Mouse (Mus musculus): Measurements from ENCODE around the gene Tmem150c.

Gene Tmem150c

DNA sequence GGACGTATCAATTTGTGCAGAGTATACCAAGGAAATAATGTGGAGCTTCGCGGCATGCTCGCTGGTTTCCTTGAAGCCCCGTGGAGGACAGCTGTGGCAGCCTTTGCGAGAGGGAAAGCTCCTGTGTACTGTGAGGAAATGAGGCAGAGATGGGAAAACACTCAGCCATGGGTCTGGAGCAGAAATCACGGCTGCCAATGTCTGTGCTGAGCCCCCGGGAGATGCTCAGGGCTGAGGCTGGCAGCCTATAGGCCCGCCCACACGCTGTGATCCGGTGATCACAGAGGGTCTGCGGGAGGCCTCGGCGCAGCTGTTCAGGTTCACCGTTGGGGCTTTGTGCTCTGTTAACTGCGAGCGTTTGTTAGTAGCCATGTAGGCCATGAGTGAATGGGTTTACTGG, 68.0 kb downstream of the Tmem150c start:
- DNase-seq = no peak

DNA sequence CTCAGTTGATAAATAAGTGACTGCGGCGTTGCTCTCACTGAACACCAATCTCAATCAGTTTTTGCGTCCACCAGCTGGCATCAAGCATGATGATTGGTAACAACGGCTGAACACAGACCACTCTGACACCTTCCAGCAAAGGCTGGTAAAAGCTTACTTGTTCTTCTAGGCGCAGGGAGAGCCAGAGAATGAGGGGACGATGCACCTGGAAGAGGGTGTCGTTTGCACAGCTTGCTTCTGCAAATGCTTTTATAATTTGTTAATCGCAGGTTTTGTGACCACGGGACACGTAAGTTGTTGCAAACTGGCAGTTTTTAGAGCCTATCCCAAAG, 68.4 kb downstream of the Tmem150c start:
- DNase-seq = no peak

DNA sequence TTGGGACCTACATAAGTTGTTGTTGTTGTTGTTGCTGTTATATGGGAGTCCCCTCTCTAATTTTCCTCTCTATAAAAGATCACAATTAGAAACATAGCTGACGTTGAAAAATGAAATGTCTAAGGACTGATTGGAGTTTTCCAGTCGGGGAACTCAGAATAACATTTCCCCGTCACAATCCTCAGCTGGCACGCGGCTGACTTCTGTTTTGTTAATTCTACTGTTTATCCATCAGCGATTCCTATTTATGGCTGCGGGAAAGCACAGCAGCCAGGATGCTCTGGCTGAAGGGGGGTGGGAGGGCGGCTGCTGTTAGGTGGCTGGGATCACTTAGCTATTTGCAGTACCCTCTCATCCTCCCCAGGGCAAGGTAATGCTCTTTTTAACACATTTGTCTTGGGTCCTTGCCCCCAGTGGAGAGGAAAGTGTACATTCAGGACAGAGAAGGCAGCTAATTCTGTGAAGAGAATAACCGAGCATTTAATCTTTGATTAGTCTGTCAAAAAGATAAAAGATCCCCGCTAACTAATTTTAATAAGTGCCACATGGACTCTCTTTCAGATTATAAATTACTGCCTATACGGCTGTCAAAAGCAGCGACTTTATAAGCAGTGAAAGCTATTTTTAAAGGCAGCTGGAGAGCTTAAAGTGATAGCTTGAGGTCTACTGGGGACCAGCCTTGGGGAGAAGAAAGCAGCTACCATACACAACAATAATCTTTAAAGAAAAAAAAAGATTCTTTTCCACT, 68.9 kb downstream of the Tmem150c start:
- DNase-seq = no peak

DNA sequence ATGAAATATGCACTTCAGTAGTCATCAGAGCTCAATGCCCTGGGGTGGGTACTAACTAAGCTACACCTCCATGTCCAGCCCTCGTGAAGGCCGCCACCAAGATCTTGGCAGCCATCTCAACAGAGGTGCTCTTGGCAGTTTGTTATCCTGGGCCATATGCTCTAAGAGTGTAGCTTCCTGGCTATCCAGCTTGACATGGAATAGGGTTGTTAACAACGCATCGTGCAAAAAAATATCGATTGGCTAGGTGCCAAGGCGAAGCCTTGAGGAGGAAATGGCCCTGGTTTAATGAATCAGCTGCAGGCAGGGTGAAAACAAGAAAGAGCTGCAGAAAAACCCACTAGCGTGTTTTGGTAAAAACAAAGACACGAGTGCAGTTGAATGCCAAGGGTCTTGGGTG, 74.5 kb downstream of the Tmem150c start:
- no peak for DNase-seq

DNA sequence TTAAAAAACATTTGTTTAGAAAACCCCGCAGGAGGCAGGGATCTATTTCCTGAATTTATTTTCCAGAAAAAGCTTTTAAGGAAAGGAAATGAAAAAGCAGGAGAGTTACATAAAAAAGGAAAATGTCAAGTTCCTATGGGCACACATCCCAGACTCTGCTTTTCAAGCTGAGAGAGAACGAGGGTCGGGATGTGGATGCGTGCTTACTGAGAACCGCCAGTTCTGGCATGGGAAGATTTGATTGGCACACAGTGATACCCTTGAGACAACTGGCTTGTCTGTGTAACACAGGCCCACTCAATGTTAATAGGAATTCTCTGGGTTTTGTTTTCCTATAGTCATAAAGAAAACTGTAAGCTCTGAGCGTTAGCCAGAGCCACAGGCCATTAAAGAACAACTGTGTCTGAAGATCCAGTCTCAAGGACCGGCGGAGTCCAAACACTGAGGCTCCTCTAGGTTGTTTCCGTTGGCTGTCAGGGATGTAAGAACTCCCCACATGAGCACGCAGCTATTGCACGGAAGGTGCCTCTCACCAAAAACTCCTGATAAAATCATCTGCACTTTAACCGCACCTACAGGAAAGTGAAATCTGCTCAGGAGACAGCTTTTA, 75.5 kb downstream of the Tmem150c start:
- DNase-seq = no peak

DNA sequence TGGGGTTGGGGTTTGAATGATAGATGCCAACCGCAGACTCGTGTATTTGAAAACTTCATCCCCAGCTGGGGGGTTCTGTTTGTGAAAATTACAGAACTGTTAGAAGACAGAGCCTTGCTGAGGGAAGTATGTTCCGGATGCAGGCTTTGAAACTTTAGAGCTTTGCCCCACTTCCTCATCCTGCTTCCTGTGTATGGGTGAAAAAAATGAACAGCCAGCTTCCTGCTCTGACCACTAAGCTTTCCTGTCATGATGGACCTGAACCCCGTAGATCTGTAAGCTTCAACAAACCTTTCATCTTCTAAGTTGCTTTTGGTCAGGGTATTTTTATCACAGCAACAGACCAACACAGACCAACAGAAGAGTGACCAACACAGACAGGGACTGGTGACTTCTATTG, 77.6 kb downstream of the Tmem150c start:
- DNase-seq = no peak

DNA sequence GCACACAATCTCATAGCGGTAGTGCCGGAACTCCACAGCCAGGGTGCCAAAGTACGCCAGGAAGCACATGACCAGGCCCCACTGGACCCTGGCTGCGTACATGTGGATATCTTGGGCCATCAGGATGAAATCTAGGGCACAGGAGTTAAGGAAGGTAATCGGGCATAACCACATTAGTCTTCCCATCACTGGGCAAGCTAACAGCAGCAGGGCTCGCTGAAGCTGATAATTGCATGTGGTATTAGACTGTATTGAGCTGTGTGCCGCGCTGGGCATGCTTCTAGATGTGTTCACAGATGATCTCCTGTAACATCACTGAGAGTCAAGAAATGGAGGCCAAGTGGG, 79.7 kb downstream of the Tmem150c start:
- DNase-seq = no peak

DNA sequence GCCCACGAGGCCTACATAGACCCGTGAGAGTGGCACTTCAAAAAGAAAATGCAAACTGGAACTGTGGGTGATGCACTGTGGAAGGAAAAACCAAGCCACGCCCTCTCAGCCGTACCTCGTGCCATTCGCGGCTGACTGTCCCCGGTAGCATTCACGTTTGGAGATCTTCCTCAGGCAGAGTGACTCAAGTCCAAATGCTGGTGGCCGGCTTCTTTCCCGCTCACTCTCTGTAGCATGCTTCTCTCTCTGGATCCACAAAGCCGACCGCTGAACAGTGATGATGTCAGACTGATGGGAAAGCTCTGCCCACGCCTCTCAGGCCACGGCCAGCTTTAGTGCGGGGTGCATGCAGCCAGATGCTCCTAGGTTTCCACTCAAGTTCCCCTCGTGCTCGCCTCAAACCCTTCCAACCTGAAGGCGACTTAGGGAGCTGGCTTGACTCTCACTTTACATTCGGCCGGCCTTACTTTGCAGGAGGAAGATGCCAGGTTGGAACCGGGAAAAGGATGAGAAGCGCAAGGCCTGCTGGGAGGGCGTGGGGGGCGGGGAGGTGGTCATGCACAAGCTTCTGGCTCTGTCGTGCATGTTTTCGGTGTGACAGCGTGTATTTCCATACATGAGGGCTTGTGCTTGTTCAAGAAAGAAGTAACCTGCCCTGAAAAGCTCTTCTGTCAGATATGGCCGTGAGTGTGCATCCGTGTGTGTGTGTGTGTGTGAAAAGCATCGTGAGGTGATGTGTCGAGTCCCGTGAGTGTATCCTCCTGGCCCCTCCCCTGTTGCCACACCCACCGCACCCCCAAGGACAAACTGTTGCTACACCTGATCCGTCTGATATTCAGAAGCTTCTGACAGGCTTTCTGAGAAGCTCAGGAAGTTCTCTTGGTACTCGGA, 80.3 kb downstream of the Tmem150c start:
- no peak for DNase-seq

DNA sequence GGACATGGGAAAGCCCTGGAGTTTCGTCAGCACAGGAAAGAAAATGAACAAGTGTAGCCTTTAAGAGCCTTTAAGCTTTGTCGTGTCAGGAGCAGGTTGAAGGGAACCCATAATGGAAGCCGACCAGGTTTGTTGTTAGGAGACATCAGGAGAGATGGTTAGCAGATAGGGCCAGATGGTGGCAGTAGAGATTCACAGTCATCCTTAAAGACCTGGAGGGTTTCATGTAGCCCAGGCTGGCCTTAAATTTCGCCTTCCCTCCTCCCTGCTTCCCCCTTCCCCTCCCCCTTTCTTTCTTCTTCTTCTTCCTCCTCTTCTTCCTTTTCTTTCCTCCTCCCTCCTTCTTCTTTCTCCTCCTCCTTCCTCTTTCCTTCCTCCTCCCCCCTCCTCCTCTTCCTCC, 85.0 kb downstream of the Tmem150c start:
- no peak for DNase-seq

DNA sequence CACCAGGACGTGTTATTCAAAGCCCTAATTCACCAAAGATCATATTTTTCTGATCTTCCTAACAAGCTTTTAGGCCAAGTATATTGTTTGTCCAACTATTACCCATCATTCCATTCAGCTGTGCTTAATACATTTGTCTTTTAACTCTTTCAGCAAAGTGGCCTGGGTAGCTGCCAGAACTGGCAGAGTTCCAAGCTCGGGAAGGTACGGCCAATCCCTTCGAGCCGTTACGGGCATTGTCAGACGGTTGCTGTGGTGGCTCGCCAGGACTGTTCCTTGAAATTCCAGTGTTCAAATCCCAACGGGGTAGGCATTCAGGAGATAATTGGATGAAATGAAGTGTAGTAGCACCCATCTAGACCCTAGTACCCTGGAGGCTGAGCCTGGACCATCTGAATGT, 87.1 kb downstream of the Tmem150c start:
- DNase-seq = no peak

DNA sequence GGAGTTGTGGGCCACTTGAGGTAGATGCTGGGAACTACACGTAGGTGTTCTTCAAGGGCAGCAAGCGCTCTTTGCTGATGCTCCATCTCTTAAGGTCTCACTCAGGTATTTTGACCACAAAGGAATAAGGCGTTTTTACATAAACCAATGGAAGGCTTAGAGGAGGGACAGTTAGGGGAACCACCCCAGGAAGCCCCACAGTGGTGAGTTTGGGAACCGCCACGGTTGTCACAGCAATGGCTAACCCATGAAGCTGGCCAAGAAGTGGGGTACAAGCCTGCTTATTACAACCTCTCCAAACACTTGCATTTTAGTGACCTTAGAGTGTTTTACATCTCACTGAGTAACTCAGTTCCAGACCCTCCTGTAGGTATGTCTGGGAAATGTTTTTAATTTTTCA, 88.1 kb downstream of the Tmem150c start:
- no peak for DNase-seq

DNA sequence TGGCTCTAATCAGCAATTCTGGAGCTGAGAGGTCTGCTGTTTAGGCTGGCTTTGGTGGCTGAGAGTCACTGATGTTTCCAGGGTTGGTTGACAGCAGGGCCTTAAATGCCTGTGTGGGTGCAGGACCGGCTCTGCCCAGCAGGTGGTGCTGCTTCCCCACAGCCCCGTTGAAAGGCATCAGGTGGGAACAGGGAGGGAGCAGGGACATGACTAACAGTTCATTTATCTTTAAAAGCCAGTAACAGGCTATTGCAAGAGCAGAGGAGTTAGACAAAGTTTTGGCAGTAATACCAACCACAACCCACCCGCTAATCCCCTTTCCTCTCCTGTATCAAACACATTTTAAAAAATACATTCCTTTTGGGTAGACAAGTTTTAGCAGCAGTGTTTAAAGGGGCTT, 89.4 kb downstream of the Tmem150c start:
- peak; percentile 64 to 85 for DNase-seq

DNA sequence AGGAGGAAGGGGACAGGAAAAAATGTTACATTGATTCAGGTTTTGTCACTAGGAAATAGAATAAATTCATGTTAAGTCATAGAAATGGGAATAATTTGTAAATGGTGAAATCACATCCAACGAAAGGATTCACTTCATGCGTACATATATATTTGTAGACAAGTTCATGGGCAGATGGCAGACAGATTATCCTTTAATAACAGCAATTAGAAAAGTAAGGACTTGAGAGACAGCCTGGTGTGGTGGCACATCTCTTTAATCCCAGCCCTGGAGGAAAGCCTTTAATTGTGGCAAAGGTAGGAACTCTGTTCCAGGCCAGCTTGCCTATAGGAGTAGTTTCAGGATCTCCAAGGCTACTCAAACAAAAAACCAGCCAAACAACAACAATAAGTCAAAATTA, 90.1 kb downstream of the Tmem150c start:
- DNase-seq = no peak

DNA sequence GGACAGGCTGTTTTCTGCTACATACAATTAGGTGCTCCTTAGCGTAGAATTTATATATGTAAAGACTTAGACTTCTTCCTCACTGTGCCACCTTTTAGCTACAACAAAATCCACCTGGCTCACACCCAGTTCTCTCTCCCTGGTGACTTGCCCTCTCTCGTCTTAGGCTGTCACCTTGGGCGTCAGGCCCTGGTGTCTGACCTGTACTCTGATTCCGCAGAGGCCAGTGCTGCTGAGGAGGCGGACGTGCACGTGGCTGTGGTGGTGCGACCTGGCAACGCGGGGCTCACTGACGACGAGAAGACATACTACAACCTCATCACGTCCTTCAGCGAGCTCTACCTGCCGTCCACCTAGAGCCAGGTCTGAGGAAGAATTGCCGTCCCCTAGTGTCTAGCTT, 92.0 kb downstream of the Tmem150c start:
- no peak for DNase-seq

DNA sequence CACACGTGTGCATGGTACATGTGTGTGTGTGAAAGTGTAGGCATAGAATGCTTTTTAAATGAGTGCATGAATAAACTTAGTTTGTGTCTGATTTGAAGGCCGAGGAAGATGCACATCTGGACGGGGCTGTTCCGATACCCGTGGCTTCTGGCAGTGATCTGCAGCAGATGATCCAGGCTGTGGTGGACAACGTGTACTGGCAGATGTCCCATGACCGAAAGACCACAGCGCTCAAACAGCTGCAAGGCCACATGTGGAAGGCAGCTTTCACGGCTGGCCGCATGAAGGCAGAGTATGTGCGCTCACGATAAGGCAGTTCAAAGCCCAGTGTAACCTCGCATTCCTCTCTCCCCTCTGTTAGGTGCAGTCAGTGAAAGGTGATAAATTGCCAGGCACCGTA, 98.7 kb downstream of the Tmem150c start:
- DNase-seq = no peak

DNA sequence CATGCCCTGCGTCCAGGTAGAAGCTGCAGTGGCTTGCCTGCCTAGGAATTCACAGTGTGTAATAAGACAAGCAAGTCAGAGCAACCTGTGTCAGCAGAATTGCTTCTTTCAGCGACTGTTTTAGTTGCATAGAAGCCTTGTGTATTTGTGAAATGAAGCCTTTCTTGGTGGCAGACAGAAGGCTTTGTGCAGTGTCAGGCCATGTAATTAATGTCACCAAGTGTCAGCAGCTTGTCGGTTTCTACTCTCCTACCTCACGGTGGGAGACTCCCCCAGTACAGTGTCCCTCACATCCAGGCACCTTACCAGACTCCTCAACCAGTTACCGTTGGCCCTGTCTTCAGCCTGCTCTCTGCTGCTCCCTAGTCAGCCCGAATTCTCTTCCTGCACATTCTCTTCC, 100.3 kb downstream of the Tmem150c start:
- DNase-seq = no peak

DNA sequence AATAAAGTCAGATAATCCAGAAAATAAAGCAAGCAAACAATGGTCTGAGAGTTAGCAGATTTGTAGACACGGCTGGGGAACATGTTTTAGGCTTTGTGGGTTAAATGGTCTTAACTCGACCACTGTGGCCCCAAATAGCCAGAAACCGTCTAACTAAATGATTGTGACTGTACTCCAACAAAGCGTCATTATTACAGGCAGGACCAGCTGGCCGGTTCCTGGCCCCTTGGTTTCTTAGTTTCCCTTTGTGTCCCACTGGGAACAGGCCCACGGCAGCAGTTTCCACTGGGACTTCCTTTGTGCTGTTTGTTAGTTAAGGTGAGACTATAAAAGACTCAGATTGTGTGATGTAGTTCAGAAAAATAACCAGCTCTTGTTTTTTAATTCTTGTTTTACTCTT, 100.9 kb downstream of the Tmem150c start:
- DNase-seq = no peak

DNA sequence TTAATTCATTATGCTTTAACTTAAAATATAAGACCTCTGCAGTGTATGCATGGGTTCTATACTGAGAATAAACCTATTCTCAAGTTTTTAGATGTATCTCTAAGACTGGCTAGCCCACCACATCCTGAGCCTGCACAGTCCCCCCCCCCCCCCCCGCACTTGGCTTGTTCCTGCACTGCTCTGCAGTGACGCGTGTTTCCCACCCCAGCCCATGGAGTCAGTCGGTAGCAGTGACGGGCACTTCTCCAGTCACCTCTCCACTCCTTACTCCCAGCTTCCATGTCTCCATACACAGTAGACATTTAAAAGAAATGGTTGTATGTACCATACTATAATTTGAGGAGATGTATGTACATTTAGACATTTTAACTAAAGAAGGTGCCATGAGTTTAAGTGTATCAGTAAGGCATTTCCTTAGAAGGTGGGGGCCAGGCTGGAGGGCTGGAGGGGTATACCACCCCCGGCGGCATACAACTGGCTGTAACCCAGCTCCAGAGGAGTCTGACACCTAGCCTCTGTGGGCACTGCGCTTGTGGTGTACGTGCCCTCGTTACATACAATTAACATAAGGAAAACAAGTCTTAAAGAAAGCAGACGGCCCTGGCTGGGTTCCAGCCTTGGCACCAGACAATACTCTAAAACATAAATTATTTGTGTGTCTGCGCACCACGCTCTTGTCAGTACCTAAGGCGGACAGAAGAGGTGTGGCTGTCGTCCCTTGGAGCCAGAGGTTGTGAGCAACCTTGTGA, 102.0 kb downstream of the Tmem150c start:
- DNase-seq = no peak

DNA sequence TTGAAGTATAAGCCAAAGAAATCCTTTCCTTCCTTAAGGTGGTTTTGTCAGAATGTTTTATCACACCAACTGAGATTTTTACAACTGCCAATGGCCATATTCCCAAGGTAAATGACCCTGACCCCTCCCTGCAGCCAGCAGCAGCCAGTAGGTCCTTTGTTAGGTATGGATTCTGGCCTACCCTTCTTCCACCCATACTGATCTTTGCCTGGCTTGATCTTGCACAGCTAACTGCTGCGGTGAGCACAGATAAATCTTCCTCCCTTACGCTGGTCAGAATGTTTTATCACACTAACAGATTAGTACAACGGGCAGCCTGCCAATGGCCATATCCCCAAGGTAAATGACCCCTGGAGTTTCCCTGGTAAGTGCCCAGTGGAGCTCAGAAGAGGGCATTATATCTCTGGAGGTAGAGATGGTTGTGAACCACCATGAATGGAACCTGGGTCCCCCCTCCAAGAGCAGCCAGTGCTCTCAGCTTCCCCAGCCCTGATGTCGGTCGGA, 103.7 kb downstream of the Tmem150c start:
- peak in 1 of 2 experiments; percentile 25 for DNase-seq

DNA sequence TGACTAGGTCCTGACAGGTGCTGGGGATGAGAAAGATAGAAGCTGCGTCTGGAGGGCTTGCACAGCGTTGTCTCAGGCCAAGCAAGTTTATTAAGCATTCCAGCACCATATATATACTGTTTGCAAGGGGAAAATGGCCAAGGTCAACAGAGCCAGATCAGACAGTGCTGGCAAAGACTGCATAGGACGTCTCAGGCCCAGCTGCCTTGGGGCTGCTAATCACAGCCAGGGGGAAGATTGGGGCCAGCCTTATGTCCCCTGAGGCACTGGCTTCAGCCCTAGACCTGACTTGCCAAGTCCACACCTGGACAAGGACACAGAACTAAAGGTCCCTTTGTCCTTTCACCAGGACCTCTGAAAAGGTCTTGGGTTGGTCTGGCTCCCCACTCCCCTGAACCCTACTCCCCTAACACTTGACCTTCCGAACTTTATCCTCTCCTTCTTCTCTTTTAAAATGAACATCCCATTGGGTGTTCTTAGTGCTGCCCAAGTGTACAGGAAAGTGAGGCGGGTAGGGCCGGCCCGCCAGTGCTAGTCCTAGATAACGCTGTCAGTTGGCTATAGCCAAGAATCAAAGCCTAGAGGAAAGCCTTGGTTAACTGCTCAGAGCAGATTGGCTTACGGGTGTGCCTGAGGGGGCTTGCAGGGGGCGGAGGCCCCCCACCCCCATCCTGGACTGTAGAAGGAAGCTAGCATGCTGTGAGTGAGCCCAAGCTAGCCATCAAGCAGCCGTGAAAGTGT, 104.6 kb downstream of the Tmem150c start:
- DNase-seq = no peak

DNA sequence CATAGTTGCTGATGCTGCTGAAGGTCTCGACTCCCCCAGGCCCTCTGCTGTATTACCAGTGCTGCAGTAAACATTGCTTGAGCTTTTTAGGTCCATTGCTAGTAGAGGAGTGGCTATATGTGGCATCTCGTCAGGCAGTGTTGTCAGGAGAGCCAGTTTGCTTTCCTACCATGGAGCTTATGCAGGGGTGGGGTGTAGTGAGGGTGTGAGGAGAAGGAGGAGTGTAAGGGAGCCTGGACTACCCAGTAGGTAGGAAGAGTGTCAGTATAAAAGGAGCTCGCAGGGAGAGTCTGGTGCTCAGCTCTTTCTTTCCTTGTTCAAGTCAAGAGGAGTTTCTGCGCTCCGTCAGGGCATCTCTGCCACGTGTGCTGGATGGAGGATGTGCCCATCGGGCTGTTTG, 106.9 kb downstream of the Tmem150c start:
- DNase-seq = no peak

DNA sequence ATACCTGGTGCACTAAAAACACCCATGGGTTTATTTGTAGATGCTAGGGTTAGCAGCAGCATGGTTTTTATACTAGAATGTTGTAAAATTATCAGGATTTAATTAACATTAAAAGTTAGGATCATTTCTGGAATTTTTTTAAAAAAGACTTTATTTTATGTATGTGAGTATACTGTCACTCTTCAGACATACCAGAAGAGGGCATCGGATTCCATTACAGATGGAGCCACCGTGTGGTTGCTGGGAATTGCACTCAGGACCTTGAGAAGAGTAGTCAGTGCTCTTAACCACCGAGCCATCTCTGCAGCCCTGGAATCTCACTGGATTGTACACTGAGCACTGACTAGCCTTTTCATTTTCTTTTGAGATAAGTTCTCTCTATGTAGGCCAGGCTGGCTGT, 109.7 kb downstream of the Tmem150c start:
- no peak for DNase-seq

DNA sequence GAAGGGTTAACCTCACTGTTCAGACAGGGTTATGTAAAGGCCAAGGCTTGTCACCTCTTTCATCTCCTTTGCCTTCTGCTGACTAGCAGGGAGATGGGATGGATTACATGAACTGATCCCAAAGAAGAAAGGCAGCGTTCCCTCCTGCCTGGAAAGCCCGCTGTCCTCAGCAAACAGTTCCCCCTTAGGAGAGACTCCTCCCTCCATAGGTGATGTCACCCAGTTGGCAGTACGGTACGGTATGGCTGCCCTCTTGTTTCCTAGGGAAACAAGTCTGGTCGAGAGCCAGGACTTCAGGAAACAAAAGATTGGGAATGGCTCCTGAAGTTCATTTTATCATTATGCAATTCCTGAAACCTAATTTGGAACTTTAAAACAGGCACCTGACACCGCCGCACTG, 111.7 kb downstream of the Tmem150c start:
- no peak for DNase-seq

Measured in kidney, adult 8-10 months (tissue).